Mouse (Mus musculus): Measurements from ENCODE around the gene Casc3. TPM values are rescaled to one million over a fixed set of nuclear protein-coding genes. Genes with fewer than 3 reads are reported as not detected.

The Casc3 gene
- polyA plus RNA-seq, 1 experiment from 2014 or later = 50.2 TPM

DNA sequence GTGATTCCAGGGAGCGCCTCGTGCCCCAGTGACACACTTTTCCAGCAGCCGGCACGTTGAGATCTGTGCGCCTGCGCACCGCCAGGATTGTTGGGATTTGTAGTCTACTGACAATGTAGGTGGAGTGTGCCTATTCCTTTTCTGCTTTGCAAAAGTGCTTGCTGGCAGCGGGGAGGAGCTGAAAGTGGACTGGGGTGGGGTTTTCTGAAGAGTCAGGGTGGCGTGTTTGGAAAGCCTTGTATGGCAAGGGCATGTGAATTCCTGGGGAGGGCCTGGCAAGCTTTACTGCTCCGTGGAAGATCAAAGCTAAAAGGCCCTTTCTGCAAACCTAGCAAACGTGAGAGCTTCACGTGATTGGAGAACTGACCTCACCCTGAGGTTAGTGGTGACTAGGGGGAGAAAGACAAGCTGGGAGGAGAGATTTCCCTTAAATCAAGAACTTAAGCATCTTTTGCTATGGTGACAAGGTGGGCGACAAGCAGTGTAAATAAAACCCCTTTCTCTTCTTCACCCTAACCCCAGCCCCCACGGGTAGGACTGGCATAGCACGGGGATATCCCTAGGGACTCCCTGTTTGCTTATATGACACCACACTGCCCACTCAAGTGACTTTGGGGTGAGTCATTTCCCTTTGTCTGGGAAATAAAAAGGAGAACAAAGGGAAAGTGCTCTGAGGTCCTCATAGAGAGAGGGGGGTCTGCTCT is 29.2 kb upstream of the Casc3 start:
- ATAC-seq (ENCODE audit: low FRiP score) = peak; percentile 86
- peaks cover 14% of the 10 kb centered on the region for H3K36me3 ChIP-seq
- peak overlapping the region; percentile 62 for H3K27ac ChIP-seq
- peak overlapping the region; percentile 79 for H3K4me2 ChIP-seq
- peak overlapping the region; percentile 44 for H3K4me3 ChIP-seq
- peaks cover 48% of the 10 kb centered on the region for H3K4me1 ChIP-seq (replicated peaks)
- H3K27me3 ChIP-seq = no peaks in the 10 kb centered on the region
- H3K9me3 ChIP-seq = no peaks in the 10 kb centered on the region
- WGBS = 7% methylated on average over 15 of the region's 15 CpGs
- H3K9ac ChIP-seq = peak overlapping the region; percentile 66; the same call in 1 of the 2 replicates

DNA sequence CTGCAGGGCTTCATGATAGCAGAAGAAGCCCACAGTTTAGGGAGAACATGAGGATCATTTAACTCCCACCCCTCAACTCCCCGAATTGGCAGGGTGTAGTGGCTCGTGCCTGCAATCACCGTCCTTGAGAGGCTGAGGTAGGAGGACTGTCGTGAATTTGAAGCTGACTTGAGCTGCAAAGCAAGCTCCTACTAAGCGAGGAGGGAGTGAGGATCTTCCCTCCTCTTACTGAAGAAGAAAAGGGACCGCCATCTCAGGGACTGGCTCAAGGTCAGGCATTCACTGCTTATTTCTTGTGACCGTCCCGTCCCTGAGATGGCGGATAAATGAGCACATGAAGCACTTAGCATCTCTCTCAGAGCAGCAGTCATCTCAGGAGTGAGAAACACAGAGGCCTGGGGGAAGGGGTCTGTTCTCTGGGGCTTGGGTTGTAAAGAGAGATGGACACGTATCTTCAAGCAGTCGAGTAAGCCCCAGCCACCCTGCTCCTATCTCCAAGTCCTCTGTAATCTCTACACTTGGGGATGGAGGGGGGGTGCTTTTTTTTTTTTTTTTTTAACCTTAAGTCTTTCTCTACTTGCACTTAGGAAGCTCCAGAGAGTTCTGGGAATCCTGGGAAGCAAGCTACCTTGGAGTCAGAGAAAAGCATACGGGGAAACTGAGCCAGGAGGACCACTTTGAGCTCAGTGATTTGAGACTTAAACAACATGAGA is 28.5 kb upstream of the Casc3 start:
- no peaks in the 10 kb centered on the region for H3K27me3 ChIP-seq
- no peaks in the 10 kb centered on the region for H3K9me3 ChIP-seq
- ATAC-seq (ENCODE audit: low FRiP score) = no peak
- WGBS = 56% methylated on average over 12 of the region's 12 CpGs
- H3K4me3 ChIP-seq = no peak overlapping the region
- peak overlapping the region; percentile 62 for H3K27ac ChIP-seq
- H3K4me1 ChIP-seq (replicated peaks) = peaks cover 48% of the 10 kb centered on the region
- H3K36me3 ChIP-seq = peaks cover 7% of the 10 kb centered on the region; the same call in 1 of the 2 replicates
- H3K4me2 ChIP-seq = peak overlapping the region; percentile 79
- peak overlapping the region; percentile 19; the same call in 1 of the 2 replicates for H3K9ac ChIP-seq

DNA sequence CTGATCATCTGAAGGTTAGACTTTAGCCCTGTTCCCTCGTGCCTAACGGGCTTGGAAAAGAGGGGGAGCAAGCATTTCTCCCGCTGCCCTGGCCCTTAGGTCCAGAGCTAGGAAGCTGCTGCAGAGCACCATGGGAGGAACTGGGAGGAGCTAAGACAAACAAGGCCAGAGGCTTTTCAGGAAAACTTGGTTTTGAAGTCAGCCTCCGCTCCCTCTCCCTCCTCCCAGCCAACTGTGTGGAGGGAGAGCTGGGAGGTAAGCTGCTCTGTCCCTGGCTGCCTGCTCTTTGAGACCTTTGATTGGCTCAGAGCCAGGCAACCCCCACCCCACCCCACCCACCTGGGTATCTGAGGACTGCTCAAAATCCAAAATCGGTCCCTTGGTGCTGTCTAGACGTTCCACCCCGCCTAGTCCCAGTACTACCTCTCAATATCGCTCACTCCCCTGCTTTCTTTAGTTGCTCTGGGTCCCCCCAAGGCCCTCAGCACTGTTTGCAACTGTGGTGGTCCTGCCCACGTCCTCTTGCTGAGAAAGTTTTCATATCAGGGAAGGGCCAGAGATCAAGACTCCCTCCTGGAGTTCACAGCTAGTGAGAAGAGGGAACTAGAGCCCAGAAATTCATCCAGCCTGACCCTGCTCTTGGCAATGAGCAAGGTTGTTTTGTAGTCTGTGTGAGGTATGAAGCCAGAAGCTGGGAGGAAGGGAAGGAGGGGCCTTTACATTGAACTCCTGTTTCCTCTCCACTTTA is 27.7 kb upstream of the Casc3 start:
- ATAC-seq (ENCODE audit: low FRiP score) = no peak
- Histone ChIP-seq H3K27me3 (no peaks in the 10 kb centered on the region), H3K4me3 (no peak overlapping the region), H3K9me3 (no peaks in the 10 kb centered on the region), H3K27ac (peak overlapping the region; percentile 62), H3K9ac (peak overlapping the region; percentile 19; the same call in 1 of the 2 replicates), H3K4me2 (0 out of 2 replicates have a peak overlapping the region, but pooled peaks have one; percentile 15), H3K36me3 (no peaks in the 10 kb centered on the region), H3K4me1 (replicated peaks) (peaks cover 54% of the 10 kb centered on the region)
- 17% methylated on average over 9 of the region's 9 CpGs for WGBS

DNA sequence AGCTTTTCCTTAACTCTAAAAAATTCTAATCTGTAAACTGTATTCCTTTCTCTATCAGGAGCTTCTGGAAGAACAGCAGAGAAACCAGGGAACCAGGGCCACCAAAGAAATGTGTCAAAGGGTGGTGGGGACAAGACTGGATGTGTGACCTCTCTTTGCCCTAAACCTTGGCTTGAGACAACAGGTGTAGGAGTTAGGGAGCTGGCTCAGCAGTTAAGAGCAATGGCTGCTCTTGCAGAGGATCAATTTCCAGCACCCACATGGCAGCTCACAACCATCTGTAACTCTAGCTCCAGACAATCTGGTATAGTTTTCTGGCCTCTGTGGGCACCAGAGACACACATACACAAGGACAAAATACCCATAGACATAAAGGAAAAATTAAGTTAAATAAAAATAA is 26.8 kb upstream of the Casc3 start:
- H3K27me3 ChIP-seq = no peaks in the 10 kb centered on the region
- no peaks in the 10 kb centered on the region for H3K36me3 ChIP-seq
- H3K9ac ChIP-seq = no peak overlapping the region
- no peak for ATAC-seq (ENCODE audit: low FRiP score)
- no peak overlapping the region for H3K4me3 ChIP-seq
- no peak overlapping the region for H3K4me2 ChIP-seq
- H3K4me1 ChIP-seq (replicated peaks) = peaks cover 58% of the 10 kb centered on the region
- H3K27ac ChIP-seq = no peak overlapping the region
- H3K9me3 ChIP-seq = no peaks in the 10 kb centered on the region

DNA sequence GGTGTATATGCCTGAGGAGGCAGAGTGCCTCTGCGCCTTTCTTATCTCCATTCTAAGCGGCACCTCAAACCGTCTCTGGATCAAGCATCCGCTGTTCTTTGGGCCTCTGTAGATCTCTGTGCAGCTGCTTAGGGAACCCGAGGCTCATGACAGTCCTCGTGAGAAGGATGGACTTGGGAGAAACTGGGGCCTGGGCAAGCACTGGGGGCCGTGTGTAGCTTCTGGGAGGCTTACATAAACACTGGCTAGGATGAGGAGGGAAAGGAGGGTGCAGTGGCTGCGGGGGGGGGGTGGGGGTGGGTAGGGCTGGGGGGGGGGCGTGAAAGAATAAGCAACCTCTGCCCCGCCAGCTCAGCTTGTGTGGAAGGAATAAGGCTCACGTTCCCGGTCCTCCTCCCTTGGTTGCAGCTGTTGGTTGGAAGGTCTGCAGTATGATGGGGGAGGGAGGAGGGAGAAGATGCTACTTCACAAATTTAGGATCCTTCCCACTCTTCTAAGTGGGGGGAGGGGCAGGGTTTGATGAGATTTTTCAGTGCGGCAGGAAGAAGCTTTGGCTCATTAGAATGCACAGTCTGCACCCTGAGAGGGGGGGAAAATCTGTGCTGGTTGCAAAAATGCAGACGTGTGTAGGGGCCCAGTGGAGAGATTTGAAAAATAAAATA is 22.7 kb upstream of the Casc3 start:
- whole genome bisulfite sequencing = 12% methylated on average over 13 of the region's 14 CpGs
- no peaks in the 10 kb centered on the region for H3K36me3 ChIP-seq
- peak overlapping the region; percentile 40 for H3K27ac ChIP-seq
- no peaks in the 10 kb centered on the region for H3K9me3 ChIP-seq
- H3K4me2 ChIP-seq = peak overlapping the region; percentile 48
- H3K27me3 ChIP-seq = no peaks in the 10 kb centered on the region
- no peak for ATAC-seq (ENCODE audit: low FRiP score)
- H3K4me3 ChIP-seq = no peak overlapping the region
- peaks cover 51% of the 10 kb centered on the region for H3K4me1 ChIP-seq (replicated peaks)
- H3K9ac ChIP-seq = peak overlapping the region; percentile 39; the same call in 1 of the 2 replicates

DNA sequence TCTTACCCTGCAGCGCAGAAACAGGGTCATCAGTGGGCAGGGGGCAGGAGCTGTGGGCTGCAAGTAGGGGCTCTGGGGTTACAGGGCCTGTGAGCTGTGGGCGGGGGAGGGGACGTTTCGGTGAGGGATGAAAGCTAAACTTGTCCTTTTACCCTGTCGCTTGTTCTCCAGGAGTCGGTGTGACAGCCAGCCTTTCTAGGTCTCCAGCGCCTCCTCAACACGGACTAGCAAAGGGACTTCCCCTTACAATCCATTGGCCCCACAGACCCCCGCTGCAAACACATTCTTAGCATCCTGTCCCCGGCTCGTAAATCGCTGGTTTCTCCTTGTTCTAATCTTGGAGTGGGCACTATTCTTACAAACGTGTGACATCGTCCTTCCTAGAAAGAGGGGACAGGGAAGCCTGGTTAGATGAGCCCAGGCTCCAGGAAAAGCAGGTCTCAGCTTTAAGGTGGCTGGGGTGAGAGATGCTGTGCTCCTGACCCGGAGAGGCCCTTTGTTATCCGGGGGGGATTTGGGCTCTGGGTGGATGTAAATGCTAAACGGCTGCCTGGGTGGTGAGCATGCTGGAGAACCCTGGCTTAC is 22.0 kb upstream of the Casc3 start:
- H3K27ac ChIP-seq = peak overlapping the region; percentile 83
- H3K27me3 ChIP-seq = no peaks in the 10 kb centered on the region
- no peaks in the 10 kb centered on the region for H3K36me3 ChIP-seq
- 1% methylated on average over 17 of the region's 17 CpGs for WGBS
- peak overlapping the region; percentile 51 for H3K9ac ChIP-seq
- ATAC-seq (ENCODE audit: low FRiP score) = no peak
- H3K4me1 ChIP-seq (replicated peaks) = peaks cover 55% of the 10 kb centered on the region
- peak overlapping the region; percentile 48 for H3K4me2 ChIP-seq
- no peaks in the 10 kb centered on the region for H3K9me3 ChIP-seq
- peak overlapping the region; percentile 8; the same call in 1 of the 2 replicates for H3K4me3 ChIP-seq

DNA sequence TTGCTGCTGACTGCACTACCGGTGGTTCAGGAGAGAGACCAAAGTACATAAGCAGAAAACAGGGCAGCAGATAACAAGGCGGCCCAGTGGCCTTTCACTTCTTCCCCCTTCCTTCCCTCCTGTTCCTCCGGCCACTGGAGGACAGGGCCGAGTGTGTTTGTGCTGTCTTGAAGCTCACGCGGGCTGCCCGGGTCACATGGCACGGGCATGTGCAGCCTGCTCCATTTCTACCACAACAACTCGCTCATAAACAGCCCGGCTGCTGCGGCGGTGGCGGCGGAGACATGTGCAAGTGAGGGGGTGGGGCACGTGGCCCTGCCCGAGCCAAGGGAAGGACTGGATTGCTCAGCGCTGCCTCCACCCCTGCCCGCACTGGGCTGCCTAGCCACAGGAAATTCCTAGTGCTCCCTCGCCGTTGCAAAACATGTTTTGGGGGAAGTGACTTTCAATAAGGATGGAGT is 21.4 kb upstream of the Casc3 start:
- Histone ChIP-seq H3K4me3 (peak overlapping the region; percentile 8), H3K4me1 (replicated peaks) (peaks cover 56% of the 10 kb centered on the region), H3K27me3 (no peaks in the 10 kb centered on the region), H3K36me3 (no peaks in the 10 kb centered on the region), H3K27ac (peak overlapping the region; percentile 83), H3K4me2 (peak overlapping the region; percentile 48), H3K9ac (peak overlapping the region; percentile 51), H3K9me3 (no peaks in the 10 kb centered on the region)
- 2% methylated on average over 20 of the region's 20 CpGs for WGBS
- ATAC-seq (ENCODE audit: low FRiP score) = peak; percentile 22; the same call in 1 of the 2 replicates

DNA sequence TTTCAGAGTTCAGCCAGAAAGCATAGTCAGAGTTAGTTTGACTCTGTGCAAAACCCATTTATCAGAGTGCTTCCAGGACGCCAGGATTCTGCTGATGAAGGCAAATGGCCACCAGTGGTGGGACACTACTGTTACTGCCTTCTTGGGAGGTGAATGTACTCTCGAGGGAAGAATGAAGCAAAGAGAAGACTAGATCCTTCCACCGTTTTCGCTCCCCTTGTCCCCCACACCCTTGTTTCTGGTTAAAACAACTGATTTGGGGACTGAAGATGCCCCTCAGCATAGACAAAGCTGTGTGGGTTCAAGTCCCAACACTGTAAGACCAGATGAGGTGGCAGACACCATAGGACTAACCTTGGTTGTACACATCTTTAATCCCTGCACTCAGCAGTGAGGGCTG is 20.6 kb upstream of the Casc3 start:
- Histone ChIP-seq H3K36me3 (no peaks in the 10 kb centered on the region), H3K27me3 (no peaks in the 10 kb centered on the region), H3K9me3 (no peaks in the 10 kb centered on the region), H3K4me2 (no peak overlapping the region), H3K9ac (no peak overlapping the region), H3K4me1 (replicated peaks) (peaks cover 62% of the 10 kb centered on the region), H3K27ac (no peak overlapping the region; the same call in 1 of the 2 replicates), H3K4me3 (no peak overlapping the region)
- WGBS = 74% methylated on average over 4 of the region's 4 CpGs
- no peak for ATAC-seq (ENCODE audit: low FRiP score)

DNA sequence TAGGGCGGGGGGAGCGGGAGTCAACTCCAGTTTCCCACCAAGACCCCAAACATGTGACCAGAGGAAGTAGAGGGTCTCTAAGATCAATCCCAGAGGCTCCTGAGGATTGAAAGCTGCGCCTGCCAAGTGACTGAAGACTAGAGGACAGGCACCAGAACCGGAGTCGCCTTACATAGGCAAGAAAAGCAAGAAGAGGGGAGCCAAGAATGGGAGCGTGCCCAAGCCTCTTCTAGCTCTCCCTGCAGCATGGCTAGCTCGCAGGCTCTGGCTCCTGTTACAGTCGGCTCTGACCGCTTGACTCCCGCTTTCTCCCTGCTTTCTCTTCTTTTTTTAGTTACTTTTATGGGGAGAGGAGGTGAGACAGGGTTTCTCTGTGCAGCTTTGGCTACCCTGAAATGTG is 19.5 kb upstream of the Casc3 start:
- 75% methylated on average over 10 of the region's 10 CpGs for WGBS

DNA sequence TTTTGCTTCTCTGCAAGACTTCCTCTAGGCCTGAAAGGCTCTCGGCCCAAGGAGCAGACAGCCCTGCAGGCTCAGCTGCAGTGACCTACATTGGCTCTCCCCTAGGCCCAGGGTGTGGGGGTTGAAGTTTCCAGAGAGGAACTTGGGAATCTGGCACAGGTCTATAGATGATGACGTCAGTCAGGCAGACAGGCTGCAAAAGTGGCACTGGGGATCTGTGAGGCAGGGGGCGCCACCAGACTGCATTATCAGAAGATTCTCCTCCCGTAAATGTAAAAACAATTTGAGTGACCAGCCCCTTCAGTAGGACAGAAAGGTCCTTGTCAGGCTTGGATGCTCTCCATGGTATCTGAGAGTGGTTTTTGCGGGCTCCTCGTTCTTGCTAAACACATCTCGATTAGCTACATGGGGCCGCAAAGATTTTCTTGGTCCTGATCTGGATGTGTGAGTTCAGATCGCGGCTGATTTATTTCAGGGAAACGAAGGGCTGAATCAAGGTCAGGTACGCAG is 18.9 kb upstream of the Casc3 start:
- Histone ChIP-seq H3K4me2 (peak overlapping the region; percentile 34), H3K9me3 (no peaks in the 10 kb centered on the region), H3K9ac (peak overlapping the region; percentile 60), H3K4me1 (replicated peaks) (peaks cover 70% of the 10 kb centered on the region), H3K27ac (peak overlapping the region; percentile 83), H3K36me3 (no peaks in the 10 kb centered on the region), H3K4me3 (peak overlapping the region; percentile 8; the same call in 1 of the 2 replicates), H3K27me3 (no peaks in the 10 kb centered on the region)
- 13% methylated on average over 12 of the region's 12 CpGs for WGBS
- ATAC-seq (ENCODE audit: low FRiP score) = no peak

More for the DNA sequence above, 19.5 kb upstream of the Casc3 start:
- no peak for ATAC-seq (ENCODE audit: low FRiP score)
- Histone ChIP-seq H3K4me3 (no peak overlapping the region), H3K4me1 (replicated peaks) (peaks cover 70% of the 10 kb centered on the region), H3K27me3 (no peaks in the 10 kb centered on the region), H3K36me3 (no peaks in the 10 kb centered on the region), H3K9me3 (no peaks in the 10 kb centered on the region), H3K9ac (no peak overlapping the region), H3K4me2 (no peak overlapping the region), H3K27ac (peak overlapping the region; percentile 83)
